Mouse (Mus musculus): ENCODE measurements around the gene Disp1. TPM values are rescaled to one million over a fixed set of nuclear protein-coding genes. Genes with fewer than 3 reads are reported as not detected.
A peak's percentile ranks its signal among the peaks of the same experiment; 100 is the strongest.

The Disp1 gene
- total and polyA plus RNA-seq, 3 experiments: 3.8 to 10.5 (median 5.0) TPM

DNA sequence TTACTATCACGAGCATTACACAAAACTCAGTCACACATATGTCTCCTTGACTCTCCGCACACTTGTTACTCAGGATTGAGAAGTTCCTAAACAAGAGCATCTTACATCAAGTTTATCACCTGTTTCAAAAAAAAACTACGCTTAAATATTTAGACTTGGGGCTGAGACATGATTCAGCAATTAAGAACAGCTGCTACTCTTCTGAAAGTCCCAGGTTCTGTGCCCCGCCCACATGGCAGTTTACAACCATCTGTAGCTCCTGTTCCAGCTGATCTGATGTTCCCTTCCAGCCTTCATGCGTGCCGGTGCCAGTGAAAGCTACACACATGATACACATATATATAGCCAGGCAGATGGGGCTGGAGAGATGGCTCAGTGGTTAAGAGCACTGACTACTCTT, 7.5 kb downstream of the Disp1 start:
- TF ChIP-seq TAL1 (conservative IDR thresholded peaks at IDR 0.05; ENCODE audit: low read depth, low read length): no peak
- TF ChIP-seq GATA2 (IDR thresholded peaks at IDR 0.05; ENCODE audit: borderline replicate concordance, low read depth, low read length): no peak
- TF ChIP-seq GATA1 (IDR thresholded peaks at IDR 0.05; ENCODE audit: borderline replicate concordance, low read length): no peak
- no peak for TF ChIP-seq POLR2AphosphoS5 (IDR thresholded peaks at IDR 0.05; ENCODE audit: insufficient replicate concordance, low read depth, low read length)
- no peak for TF ChIP-seq CTCF (IDR thresholded peaks at IDR 0.05; ENCODE audit: low read depth, low read length)
- H3K36me3 ChIP-seq (replicated peaks): peaks cover 41% of the 10 kb centered on the region
- no peaks in the 10 kb centered on the region for H3K27me3 ChIP-seq (ENCODE audit: insufficient read depth, low read length)
- DNase-seq (ENCODE audit: low spot score) (no peak), ATAC-seq (ENCODE audit: extremely low read depth, insufficient number of reproducible peaks, low FRiP score, poor library complexity, severe bottlenecking) (peak; percentile 80)
- H3K4me3 ChIP-seq (ENCODE audit: low read depth, low read length): no peak overlapping the region
- H3K9me3 ChIP-seq (replicated peaks): no peaks in the 10 kb centered on the region
- peaks cover 20% of the 10 kb centered on the region for H3K4me1 ChIP-seq (ENCODE audit: insufficient read depth, low read depth, low read length)

DNA sequence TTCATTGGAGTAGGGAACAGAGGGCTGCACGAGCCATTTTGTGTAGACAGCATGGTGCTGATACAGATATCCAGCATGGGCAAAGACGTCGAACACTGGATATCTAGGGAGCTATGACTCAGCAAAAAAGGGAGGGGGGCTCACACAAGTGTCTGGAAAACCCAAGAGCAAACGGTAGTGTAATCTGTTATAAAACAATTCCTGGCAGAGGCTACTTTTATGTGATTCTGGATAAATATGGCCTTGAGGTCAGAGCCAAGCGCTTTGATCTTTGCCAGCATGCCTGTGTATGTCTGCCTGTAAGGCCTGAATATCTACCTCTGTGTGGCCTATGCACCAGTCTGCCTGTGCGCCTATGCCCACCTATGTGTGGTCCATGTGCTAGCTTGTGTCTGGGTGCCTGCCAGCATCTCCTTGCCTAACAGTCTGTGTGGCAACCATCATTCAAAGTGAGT, 8.5 kb downstream of the Disp1 start:
- no peak overlapping the region for H3K4me3 ChIP-seq (ENCODE audit: low read depth, low read length)
- H3K9me3 ChIP-seq (replicated peaks): no peaks in the 10 kb centered on the region
- TF ChIP-seq TAL1 (conservative IDR thresholded peaks at IDR 0.05; ENCODE audit: low read depth, low read length) (no peak), GATA2 (IDR thresholded peaks at IDR 0.05; ENCODE audit: borderline replicate concordance, low read depth, low read length) (no peak), POLR2AphosphoS5 (IDR thresholded peaks at IDR 0.05; ENCODE audit: insufficient replicate concordance, low read depth, low read length) (no peak), GATA1 (IDR thresholded peaks at IDR 0.05; ENCODE audit: borderline replicate concordance, low read length) (no peak), CTCF (IDR thresholded peaks at IDR 0.05; ENCODE audit: low read depth, low read length) (no peak)
- H3K4me1 ChIP-seq (ENCODE audit: insufficient read depth, low read depth, low read length): peaks cover 28% of the 10 kb centered on the region
- no peak for DNase-seq (ENCODE audit: low spot score)
- no peak for ATAC-seq (ENCODE audit: extremely low read depth, insufficient number of reproducible peaks, low FRiP score, poor library complexity, severe bottlenecking)
- H3K36me3 ChIP-seq (replicated peaks): peaks cover 40% of the 10 kb centered on the region
- no peaks in the 10 kb centered on the region for H3K27me3 ChIP-seq (ENCODE audit: insufficient read depth, low read length)

DNA sequence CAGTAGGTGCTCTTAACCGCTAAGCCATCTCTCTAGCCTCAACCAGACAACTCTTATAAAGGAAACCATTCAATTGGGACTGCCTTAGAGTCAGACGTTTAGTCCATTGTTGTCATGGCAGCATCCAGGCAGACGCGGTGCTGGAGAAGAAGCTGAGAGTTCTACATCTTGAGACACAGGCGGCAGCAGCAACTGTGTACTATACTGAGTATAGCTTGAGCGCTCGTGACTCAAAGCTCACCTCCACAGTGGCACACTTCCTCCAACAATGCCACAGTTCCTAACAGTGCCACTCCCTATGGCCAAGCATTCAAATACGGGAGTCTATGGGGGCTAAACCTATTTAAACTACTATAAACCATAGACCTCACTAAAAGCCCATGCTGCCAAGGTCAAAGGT, 11.2 kb downstream of the Disp1 start:
- Histone ChIP-seq H3K27me3 (ENCODE audit: insufficient read depth, low read length) (no peaks in the 10 kb centered on the region), H3K36me3 (replicated peaks) (peaks cover 27% of the 10 kb centered on the region), H3K4me1 (ENCODE audit: insufficient read depth, low read depth, low read length) (peaks cover 37% of the 10 kb centered on the region), H3K4me3 (ENCODE audit: low read depth, low read length) (no peak overlapping the region), H3K9me3 (replicated peaks) (no peaks in the 10 kb centered on the region)
- DNase-seq (ENCODE audit: low spot score): no peak
- ATAC-seq (ENCODE audit: extremely low read depth, insufficient number of reproducible peaks, low FRiP score, poor library complexity, severe bottlenecking): no peak
- no peak for TF ChIP-seq CTCF (IDR thresholded peaks at IDR 0.05; ENCODE audit: low read depth, low read length)

DNA sequence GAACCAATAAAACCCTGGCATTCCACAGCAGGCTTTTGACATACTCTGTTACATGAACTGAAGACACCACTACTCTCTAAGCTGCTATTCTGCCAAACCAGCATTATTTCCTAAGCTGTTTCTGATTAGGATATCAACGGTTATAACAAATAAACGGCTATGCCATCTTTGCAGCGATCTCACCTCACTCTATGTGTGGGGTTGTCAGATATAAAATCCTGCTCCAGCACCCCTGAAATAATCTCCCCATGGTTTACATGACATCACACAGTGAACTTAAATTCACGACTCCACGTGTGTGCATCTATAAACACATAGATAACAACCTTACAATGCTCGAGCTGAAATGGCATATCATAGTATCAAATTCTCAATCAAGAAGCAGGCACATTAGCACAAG, 13.7 kb downstream of the Disp1 start:
- H3K9me3 ChIP-seq (replicated peaks): no peaks in the 10 kb centered on the region
- H3K4me3 ChIP-seq (ENCODE audit: low read depth, low read length): peak overlapping the region; percentile 30; the same call in 1 of the 2 replicates
- peak; percentile 32; the same call in 1 of the 2 replicates for ATAC-seq (ENCODE audit: extremely low read depth, insufficient number of reproducible peaks, low FRiP score, poor library complexity, severe bottlenecking)

DNA sequence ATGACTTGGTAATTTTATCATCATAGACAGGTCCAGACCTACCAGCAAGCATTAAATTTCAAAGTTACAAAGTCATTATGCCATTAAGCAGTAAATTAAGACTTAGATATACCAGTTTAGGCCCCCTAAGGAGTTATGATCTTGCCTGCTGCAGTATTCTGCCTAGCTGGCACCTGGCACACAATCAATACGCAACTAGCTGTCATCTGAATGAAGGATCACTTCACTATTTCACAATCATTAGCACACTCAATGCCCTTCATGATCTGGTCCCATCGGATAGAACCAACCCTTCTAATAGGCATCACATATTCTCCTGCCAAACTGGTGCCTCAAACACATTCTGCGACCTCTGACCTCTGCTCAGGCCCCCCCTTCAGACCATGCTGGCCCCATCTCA, 14.2 kb downstream of the Disp1 start:
- Histone ChIP-seq H3K36me3 (replicated peaks) (peaks cover 18% of the 10 kb centered on the region), H3K4me1 (ENCODE audit: insufficient read depth, low read depth, low read length) (peaks cover 20% of the 10 kb centered on the region), H3K4me3 (ENCODE audit: low read depth, low read length) (peak overlapping the region; percentile 30; the same call in 1 of the 2 replicates), H3K27me3 (ENCODE audit: insufficient read depth, low read length) (no peaks in the 10 kb centered on the region), H3K9me3 (replicated peaks) (no peaks in the 10 kb centered on the region)
- ATAC-seq (ENCODE audit: extremely low read depth, insufficient number of reproducible peaks, low FRiP score, poor library complexity, severe bottlenecking): no peak
- TF ChIP-seq GATA1 (IDR thresholded peaks at IDR 0.05; ENCODE audit: borderline replicate concordance, low read length): no peak
- TF ChIP-seq CTCF (IDR thresholded peaks at IDR 0.05; ENCODE audit: low read depth, low read length): no peak
- TF ChIP-seq TAL1 (conservative IDR thresholded peaks at IDR 0.05; ENCODE audit: low read depth, low read length): no peak
- no peak for TF ChIP-seq POLR2AphosphoS5 (IDR thresholded peaks at IDR 0.05; ENCODE audit: insufficient replicate concordance, low read depth, low read length)
- no peak for TF ChIP-seq GATA2 (IDR thresholded peaks at IDR 0.05; ENCODE audit: borderline replicate concordance, low read depth, low read length)
- DNase-seq (ENCODE audit: low spot score): no peak

More for the DNA sequence above, 13.7 kb downstream of the Disp1 start:
- Histone ChIP-seq H3K27me3 (ENCODE audit: insufficient read depth, low read length) (no peaks in the 10 kb centered on the region), H3K4me1 (ENCODE audit: insufficient read depth, low read depth, low read length) (peaks cover 23% of the 10 kb centered on the region), H3K36me3 (replicated peaks) (peaks cover 18% of the 10 kb centered on the region)
- TF ChIP-seq TAL1 (conservative IDR thresholded peaks at IDR 0.05; ENCODE audit: low read depth, low read length): no peak
- TF ChIP-seq GATA2 (IDR thresholded peaks at IDR 0.05; ENCODE audit: borderline replicate concordance, low read depth, low read length): no peak
- TF ChIP-seq GATA1 (IDR thresholded peaks at IDR 0.05; ENCODE audit: borderline replicate concordance, low read length): no peak
- TF ChIP-seq CTCF (IDR thresholded peaks at IDR 0.05; ENCODE audit: low read depth, low read length): no peak
- no peak for TF ChIP-seq POLR2AphosphoS5 (IDR thresholded peaks at IDR 0.05; ENCODE audit: insufficient replicate concordance, low read depth, low read length)
- peak; percentile 4 for DNase-seq (ENCODE audit: low spot score)

DNA sequence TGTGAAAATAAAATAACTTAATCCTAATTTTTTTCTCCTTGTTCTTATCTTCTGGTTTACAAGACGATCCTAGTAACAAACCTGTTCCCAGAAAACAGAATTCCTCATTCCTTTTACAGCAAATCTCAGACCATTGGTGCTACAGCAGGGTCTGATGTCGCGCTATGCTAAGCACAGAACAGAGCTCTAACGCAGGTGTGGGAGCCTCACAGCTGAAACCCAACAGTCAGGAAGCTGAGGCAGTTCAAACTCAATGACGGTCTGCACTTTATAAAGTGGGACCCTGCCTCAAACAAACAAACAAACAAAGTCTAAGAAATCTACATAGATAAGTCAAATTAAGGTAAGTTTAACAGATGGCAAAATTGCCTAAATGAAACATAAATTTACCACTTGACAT, 20.4 kb downstream of the Disp1 start:
- DNase-seq (ENCODE audit: low spot score) (no peak), ATAC-seq (ENCODE audit: extremely low read depth, insufficient number of reproducible peaks, low FRiP score, poor library complexity, severe bottlenecking) (no peak)
- H3K9me3 ChIP-seq (replicated peaks): no peaks in the 10 kb centered on the region
- TF ChIP-seq CTCF (IDR thresholded peaks at IDR 0.05; ENCODE audit: low read depth, low read length) (no peak), POLR2AphosphoS5 (IDR thresholded peaks at IDR 0.05; ENCODE audit: insufficient replicate concordance, low read depth, low read length) (no peak), GATA2 (IDR thresholded peaks at IDR 0.05; ENCODE audit: borderline replicate concordance, low read depth, low read length) (no peak), TAL1 (conservative IDR thresholded peaks at IDR 0.05; ENCODE audit: low read depth, low read length) (no peak), GATA1 (IDR thresholded peaks at IDR 0.05; ENCODE audit: borderline replicate concordance, low read length) (no peak)
- H3K4me1 ChIP-seq (ENCODE audit: insufficient read depth, low read depth, low read length): peaks cover 11% of the 10 kb centered on the region; the same call in 1 of the 2 replicates
- no peak overlapping the region for H3K4me3 ChIP-seq (ENCODE audit: low read depth, low read length)
- no peaks in the 10 kb centered on the region for H3K27me3 ChIP-seq (ENCODE audit: insufficient read depth, low read length)
- H3K36me3 ChIP-seq (replicated peaks): peaks cover 18% of the 10 kb centered on the region

Measured in G1E (cell line).